Mouse (Mus musculus): Measurements from ENCODE around the gene Dph2.

Dph2 gene

DNA sequence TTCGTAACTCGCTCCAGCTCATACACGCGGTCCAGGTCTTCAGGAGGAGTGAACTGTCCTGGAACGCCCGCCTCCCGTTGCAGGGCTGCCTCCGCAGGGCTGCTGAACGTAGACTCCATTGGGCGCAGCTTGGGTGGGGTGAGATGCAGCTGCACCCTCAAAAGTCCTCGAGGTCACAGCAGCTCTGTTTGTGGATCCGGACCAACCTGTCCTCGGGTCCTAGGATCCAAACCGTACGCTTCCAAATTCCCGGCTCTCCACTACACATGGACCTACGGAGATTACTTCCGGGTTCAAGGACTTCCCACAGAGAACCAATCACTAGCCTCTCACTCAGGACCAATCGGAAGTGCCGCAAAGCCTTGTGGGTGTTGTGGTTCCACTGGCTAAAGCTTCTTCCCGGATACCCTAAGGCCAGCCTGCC lies at the start of gene Dph2:
Gene Dph2, minus strand, starts transcription at position 295 of the 424 bp plus-strand sequence.
- in situ Hi-C loops (cut with MboI) = no loop called here

DNA sequence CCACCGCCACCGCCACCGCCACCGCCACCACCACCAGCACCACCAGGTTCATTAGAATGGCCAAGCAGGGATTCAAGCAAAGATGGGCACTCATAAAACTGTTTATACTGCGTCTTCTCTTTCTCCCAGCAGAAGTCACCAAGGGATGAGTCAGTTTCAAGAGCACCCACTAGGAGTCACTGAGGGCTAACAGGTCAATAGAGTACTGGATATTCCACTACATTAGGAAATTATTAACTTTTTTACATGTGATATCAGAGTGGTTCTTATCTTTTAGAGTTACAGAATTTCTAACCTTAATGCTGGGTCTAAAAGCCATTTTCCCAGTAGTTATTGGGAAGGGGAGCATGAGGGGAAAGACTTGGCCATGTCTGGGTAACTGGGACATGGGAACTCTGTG lies 45.1 kb upstream of the Dph2 start:
- in situ Hi-C loops (cut with MboI) = no loop called here

DNA sequence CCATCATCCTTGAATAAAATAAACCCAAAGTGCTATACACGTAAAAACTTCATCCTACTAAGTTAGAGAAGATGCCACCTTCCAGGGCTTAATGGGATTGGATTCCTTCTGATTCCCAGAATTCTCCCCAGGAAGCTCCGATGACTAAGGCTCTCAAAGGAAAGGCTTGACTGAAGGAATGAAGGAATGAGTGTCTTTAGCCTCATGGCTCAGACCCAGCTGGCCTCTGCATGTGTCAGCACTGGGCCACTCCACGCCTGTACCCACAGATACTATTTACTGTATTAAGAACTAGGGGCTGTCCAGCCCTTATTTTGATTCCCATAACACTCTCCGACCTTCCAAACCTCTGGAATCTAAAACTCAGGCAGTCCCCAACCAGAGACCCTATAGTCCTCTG lies 42.2 kb upstream of the Dph2 start:
- in situ Hi-C loops (cut with MboI) = no loop called here

DNA sequence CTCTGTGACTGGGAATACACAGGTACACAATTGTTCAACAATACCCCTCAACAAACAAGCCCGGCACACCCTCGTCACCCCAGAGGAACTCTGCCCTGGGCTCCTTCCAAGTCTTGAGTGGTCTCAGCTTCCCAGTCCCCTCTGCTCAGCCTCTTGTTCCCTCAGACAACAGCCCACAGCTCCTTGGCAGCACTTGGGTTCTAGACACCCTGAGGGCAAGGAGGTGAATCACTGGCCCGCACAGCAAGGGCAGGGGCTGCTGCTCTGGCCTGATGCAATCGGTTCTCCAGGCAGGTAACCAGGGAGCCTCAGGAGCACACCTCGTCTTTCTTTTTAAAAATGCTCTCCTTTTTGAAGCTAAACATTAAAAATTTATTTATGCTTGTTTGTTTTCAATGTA lies 41.4 kb upstream of the Dph2 start:
- in situ Hi-C loops (cut with MboI) = no loop called here

DNA sequence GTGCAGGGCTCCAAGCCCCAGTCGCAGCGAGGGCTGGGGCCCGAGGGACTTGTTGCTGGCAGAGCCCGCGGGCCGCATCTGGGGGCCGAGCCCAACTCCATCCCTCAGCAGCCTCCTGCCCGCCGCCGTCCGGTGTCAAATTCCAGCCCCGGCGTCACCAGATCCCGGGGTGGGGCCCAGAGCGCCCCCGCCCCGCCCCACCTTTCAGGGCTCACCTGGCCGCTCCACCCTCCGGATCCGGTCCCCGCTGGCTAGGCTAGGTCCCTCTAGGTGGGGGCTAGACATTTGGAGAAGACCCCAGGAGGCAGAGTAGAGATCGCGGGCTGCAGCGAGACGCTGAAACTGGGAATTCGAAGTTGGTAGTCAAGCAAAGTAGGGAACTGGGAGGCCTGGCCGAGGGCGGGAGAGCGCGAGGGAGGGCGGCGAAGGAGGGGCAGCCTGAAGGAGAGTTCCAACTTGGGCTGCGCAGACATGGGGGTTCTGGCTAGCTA lies 37.6 kb upstream of the Dph2 start, which contains the start of gene Artn:
Gene Artn, minus strand, starts transcription at position 373 of the 491 bp plus-strand sequence.
- in situ Hi-C loops (cut with MboI) = no loop called here

DNA sequence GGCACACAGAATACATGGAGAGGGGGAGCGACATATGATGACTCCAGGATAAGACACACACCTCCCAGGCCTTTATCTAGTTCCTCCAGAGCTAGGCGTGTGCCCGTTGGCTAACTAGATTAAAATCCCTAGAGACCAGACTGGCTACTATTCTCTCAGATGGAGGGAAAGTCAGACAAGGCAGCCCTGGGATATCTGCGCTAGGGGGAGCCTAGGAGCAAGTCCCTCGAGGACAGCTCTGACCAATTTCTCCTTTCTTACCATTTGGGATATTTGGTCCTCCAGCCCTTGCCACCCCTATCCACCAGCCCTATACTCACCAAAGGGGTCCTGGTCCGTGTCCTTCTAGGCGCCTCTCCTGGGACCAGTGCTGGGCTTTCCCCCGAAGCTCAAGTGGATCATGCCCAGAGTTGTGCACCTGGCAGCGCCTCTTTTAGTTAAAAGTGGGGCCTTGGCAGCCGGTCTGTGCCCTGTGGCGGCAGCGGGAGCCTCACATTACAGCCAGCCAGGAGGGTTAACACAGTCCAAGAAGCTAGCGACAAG lies 36.9 kb upstream of the Dph2 start:
- in situ Hi-C loops (cut with MboI) = no loop called here

DNA sequence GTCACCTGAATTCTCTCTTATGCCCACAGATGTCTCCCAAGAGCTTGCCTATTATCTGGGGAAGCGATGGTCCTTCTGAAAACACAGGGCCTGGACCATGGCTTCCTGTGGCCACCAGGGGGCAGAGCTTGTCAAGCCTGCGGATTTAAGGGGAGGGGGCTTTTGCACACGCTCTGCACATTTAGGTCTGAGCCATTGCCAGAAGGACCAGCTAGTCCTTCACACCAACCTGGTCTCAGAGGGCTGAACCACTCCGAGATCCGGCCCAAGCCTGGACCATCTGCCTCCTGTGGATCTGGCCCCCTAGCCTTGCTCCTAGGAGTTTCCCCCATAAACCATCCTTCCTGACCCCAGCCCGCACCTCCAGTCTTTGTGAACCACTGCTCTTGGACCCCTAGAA lies 36.4 kb upstream of the Dph2 start:
- in situ Hi-C loops (cut with MboI) = no loop called here

DNA sequence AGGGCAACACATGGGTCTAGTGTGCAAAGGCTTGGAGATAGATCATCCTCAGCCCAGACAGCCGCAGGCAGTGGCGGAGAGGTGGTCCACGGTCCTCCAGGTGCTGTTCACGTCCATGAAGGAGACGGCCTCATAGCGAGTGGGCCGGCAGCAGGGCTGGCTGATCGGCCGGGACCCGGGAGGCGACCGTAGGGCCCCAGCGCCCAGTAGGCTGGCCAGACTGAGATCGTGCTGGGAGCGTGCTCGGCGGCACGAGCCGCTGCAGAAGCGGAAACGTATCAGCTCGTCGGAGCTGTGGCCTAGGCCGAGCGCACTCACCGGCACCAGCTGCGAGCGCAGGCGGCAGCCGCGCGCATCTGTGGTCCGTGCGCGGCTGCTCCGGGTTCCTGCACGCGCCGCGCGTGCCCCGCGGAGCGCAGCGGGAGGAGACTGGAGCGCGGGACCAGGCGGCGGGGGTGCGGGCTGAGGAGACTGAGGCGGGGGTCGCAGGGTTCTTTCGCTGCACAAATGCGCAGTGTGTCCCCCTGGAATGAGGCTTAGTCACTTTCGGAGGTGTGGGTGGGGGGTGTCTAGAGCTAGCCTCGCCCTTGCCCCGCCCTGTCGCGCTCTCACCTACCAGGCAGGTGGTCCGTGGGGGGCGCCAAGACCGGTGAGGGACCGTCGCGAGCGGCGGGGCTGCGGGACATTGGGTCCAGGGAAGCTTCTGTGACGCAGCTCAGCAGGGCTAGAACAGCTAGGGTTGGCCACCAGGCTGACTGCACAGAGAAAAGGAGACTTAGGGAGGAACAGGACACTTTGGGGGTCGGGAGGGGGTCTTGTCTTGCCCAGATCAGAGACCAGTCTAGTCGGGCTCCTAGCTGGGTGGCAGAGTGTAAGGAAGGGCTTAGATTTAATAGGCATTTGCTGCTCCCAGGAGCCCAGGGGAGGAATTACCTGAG lies 35.0 kb upstream of the Dph2 start:
- in situ Hi-C loops (cut with MboI) = no loop called here

DNA sequence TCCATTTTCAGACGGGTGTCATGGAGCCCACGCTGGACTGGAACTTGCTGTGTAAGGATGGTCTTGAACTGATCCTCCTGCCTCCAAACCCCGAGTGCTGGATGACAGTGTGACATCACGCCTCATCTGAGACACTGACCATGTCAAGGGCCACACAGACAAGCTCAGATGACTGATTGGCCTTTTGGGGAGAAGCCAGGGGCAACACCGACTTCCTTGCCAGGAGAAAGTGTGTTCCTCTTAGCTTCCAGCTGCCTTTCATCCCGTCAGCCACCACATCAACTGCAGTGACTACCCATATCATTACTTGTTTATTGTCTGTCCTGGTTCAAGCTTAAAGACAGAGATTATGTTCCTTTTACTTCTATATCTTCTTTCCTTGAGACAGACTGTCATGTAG lies 33.1 kb upstream of the Dph2 start:
- in situ Hi-C loops (cut with MboI) = no loop called here

DNA sequence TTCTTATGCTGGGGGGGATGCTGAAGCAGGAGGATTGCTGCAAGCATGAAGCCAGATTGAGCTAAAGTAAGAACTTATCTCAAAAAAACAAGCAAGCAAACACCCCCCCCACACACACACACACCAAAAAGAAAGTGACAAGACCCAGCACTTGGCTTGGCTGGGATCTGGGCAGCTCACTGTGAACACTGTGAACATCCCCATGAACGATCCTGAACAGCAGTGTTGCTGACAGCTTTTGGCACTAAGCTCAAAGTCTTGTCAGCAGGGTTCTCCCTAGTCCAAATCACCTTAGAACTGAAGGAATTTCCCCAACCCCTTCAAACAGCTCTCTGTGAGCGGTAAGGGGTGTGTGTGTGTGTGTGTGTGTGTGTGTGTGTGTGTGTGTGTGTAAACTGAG lies 31.6 kb upstream of the Dph2 start:
- in situ Hi-C loops (cut with MboI) = no loop called here

DNA sequence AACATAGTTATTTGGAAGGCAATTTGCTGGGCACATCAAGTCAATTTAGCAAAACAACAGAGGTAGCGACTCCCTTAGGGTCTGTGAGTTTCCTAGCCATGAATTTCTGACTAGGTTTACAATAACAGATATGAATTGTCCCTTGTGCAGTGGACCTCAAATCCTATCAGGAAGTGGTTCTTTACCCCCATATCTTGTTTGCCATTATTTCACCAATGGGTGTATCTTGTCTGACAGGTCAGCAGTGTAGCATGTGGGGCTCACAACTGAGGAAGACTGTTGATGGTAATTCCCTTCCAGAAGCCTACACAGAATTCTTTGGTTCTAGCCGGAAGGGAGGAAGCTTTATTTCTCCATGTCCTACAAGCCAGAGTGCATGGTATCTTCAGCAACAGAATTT lies 29.5 kb upstream of the Dph2 start:
- in situ Hi-C loops (cut with MboI) = no loop called here

DNA sequence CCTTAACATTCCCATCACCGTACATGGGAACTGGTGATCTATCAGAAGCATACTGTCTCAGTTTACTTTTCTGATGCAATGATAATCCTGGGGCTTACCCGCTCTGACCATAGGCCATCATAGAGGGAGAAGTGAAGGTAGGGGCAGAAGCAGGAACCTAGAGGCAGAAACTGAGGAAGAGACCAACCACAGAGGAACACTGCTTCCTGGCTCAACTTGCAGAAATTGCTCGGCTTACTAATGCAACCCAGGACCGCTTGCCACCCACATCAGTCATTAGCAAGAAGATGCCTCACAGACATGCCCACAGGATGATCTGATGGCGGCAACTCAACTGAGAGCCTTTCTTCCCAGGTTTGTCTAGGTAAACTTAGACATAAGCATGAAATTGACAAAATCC lies 26.9 kb upstream of the Dph2 start:
- in situ Hi-C loops (cut with MboI) = no loop called here

DNA sequence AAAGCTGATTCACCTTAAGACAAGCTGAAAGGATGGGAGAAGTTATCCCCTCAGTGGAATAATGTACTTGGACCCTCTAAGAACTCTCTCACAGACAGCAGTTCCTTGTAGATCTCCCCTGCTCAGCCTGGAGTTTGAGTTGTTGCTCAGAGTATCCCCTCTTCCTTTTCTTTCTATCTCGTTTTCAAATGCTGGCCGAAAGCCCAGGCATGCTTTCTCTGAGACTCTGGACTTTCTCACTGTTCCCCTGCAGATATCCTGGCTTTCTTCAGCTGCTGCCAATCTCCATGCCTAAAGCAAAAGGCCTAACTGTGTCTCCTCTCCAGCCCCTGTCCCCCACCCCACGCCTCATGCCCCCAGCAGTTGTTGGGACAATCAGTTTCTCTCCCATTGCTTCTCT lies 26.4 kb upstream of the Dph2 start:
- in situ Hi-C loops (cut with MboI) = no loop called here

DNA sequence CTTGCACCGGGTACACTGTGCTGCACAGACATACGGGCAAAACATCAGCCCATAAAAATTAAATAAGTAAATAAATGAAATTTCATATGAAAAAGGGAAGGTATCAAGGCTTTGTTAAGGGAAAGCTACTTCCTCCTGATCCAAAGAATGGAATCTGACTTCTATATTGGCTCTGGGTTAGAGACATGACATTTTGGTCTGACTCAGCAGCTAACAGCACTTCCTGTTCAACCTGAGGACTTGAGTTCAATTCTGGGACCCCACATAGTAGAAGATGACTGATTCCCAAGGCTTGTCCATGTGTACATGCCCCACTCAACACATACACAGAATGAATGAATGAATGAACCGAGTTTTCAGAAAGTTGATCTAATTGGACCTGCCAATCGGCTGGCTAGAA lies 26.0 kb upstream of the Dph2 start:
- in situ Hi-C loops (cut with MboI) = no loop called here

DNA sequence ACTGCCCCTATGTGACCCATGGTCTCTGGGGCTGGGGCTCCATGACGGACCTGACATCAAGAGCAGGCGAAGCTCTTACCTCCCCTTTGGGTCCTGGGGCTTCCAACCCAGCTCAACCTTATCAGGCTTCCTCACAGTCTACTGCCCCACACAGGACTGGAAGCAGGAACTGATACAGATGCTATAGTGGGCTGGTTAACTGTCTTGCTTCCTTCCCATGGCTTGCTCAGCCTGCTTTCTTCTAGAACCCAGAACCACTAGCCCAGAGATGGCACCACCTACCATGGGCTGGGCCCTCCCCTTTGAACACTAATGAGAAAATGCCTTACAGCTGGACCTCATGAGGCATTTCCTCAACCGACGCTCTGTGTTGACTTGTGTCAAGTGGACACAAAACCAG lies 25.6 kb upstream of the Dph2 start:
- in situ Hi-C loops (cut with MboI) = no loop called here

DNA sequence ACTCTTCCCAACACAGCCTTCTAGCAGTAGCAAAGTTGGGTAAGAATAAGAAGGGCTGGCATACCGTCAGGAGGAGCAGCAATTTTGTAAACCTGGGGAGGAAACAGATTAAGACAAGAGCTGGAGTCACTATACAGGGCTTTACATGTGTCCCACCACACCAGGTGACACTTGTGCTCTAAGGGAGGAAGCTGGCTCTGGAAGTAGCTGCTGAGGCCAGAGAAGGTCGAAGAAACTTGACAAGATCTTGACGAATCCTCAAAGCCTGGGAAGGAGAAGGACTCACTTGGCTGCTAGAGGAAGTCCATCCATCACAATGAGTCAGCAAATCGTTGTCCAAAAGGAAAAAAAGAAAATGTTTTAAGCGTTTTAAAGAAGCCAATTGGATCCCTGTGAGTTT lies 24.6 kb upstream of the Dph2 start:
- in situ Hi-C loops (cut with MboI) = no loop called here

DNA sequence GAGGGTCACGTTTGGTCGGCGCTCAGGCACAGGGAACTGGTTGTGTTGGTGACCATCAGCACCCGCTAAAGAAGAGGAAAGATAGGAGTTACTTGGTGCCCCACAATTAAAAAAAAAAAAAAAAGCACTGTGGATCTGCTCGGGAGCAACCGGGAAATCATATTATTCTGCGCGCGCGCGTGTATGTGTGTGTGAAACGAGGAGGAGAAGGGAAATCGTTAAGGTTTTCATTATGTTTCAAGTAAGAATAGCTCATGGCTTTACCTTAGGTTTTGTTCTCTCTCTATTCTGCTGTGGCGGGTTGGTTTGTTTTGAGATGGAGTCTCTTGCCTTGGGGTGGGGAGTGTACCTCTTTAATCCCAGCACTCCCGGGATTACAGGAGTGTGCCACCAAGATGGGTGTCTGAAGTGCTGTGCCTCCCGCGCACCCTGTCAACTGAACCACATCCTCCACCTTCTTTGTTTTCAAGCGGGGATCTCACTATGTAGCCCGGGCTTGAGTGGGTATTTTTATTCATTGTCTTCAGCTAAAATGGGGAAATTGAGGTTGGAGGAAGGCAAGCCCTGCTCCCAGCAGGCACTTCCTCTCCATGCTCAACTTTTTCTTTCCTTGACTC lies 23.8 kb upstream of the Dph2 start:
- in situ Hi-C loops (cut with MboI) = no loop called here

DNA sequence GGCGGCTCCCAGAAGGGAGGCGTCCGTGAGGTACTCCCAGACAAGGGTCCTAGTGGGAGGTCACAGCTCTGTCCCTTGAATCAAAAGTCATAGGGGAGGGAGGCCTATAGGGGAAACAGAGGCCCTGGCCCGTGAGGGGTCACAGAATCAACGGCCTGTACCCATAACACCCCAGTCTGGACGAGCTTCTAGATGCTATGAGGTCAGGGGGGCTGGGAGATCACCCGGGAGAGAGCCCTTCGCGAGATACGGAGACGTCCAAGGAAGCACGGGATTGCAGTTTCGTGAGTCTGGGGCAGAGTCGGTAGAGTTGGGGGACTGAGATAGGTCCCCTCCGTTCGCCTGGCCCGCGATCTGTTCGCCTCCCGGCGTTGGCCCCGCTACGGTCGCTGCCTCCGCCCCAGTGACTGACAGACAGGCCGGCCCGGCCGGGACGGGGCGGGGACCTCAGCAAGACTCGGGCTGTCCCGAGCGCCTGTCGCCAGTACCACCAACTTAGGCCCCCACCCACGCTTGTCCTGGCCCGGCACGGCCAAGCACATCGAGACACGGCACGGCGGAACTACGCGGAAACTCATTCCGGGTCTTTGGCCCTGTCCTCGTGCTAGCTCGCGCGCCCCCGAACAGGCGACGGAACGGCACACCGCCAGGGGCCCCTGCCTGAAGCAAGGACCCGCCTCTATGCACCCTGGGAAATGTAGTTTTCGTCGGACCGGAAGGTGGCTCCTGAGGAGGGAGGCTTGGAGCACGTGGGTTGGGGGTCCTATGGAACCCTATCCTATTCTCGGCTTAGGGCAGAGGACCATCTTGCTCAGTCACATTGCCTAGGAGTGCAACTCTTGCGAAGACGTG lies 23.0 kb upstream of the Dph2 start, which contains the start of gene Ipo13:
Gene Ipo13, minus strand, starts transcription at position 409 of the 852 bp plus-strand sequence.
- in situ Hi-C loops (cut with MboI) = no loop called here

DNA sequence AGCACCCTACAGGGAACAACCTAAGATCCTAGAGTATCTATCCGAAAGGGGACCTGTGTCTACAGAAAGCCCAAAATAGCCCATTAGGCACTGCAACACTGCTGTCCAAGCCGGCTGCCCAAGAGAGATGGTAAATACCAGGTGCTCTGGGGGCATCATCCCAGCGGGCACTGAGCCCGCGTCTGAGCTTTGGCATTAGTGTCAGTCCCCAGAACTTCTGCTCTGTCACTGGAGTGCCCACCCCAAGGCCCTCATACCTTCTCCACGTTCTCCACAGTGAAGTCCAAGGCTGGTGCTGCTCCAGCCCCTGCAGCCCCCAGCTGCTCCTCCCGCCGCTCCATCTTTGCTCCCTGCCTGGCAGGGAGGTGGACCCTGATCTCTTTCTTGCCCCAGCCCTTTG lies 22.2 kb upstream of the Dph2 start:
- in situ Hi-C loops (cut with MboI) = no loop called here

DNA sequence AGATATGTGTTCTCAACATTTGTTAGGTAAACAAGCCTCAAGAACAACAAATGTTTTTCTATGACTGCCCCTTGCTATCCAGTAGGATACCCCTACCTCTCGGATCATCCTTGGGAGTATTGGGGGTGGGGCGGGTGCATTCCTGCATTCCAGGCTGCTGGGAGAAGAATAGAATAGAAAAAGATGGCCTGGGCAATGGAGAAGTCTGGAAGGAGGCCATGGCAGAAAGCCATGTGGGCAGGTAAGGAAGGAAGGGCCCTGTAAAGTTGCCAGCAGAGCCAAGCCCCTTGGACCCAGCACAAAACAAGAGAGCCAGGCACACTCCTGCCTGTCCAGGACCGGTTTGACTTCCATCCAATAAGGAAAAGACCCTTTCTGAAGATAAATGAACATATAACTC lies 21.6 kb upstream of the Dph2 start:
- in situ Hi-C loops (cut with MboI) = no loop called here

DNA sequence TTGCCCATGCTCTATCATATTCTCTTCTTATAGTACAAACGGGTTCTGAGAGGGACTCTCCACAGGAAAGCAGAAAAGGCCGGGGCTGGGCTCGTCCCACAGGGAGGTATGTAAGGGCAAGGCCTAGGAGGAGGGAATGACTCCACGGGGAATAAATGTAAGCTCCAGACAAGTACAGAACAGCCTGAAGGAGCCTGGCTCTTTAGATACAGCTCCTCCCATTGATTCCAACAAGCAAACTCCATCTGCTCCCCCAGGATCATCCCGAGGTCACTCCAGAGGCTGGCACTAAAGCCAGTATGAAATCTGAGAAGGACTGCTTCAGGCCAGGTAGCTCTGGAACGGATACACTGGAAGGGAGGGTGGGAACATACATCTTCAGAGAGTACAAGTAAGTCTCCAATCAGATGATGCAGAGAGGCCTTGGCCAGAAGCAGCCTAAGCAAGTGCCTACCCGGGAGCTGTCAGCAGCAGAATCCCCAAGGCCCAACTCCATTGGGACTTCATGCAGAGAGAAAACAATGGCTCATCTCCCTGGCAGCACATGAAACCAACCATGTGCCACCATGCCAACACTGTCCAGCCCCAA lies 20.9 kb upstream of the Dph2 start:
- in situ Hi-C loops (cut with MboI) = no loop called here

Measured in mature B cell (primary cell).